Mouse (Mus musculus): ENCODE data around the gene Pecam1. TPM values are rescaled to one million over a fixed set of nuclear protein-coding genes. Genes with fewer than 3 reads are reported as not detected.
A peak's percentile ranks its signal among the peaks of the same experiment; 100 is the strongest.

Pecam1 gene
- total and polyA plus RNA-seq, 2 experiments from 2014 or later, result 63.2 to 126 TPM

- peak; percentile 46 for DNase-seq (ENCODE audit: low spot score)
- H3K27me3 ChIP-seq (ENCODE audit: control insufficient read depth, insufficient read depth, low read length), result no peaks in the 10 kb centered on the region
- peak overlapping the region; percentile 26 for H3K27ac ChIP-seq (ENCODE audit: low read depth)
- H3K4me2 ChIP-seq (ENCODE audit: low read depth, low read length), result no peak overlapping the region
- H3K9me3 ChIP-seq (replicated peaks; ENCODE audit: control insufficient read depth, low read length), result no peaks in the 10 kb centered on the region
- 6% methylated on average over 4 of the region's 4 CpGs for WGBS
- H3K9ac ChIP-seq (replicated peaks; ENCODE audit: low read depth, low read length), result no peak overlapping the region
- H3K36me3 ChIP-seq (replicated peaks; ENCODE audit: control insufficient read depth, insufficient read depth, low read length), result no peaks in the 10 kb centered on the region
- no peak overlapping the region for H3K4me3 ChIP-seq (ENCODE audit: low read depth, low read length)
- H3K4me1 ChIP-seq (ENCODE audit: control insufficient read depth, insufficient read depth), result peaks cover 32% of the 10 kb centered on the region
- ATAC-seq (ENCODE audit: insufficient read depth, low read depth), result no peak
- TF ChIP-seq CTCF (IDR thresholded peaks at IDR 0.05; ENCODE audit: low read depth), result no peak
- TF ChIP-seq EP300 (IDR thresholded peaks at IDR 0.05; ENCODE audit: low read depth), result no peak
Observed at GRCm38 (mm10) chr11:106614339-106614645, 136.1 kb downstream of the Pecam1 start.

GRCm38 (mm10) chr11:106613638-106614338, 136.6 kb downstream of the Pecam1 start:
- WGBS, result 51% methylated on average over 15 of the region's 15 CpGs
- ATAC-seq (ENCODE audit: insufficient read depth, low read depth) (no peak), DNase-seq (ENCODE audit: low spot score) (no peak)
- peak overlapping the region; percentile 70 for H3K4me2 ChIP-seq (ENCODE audit: low read depth, low read length)
- no peak overlapping the region for H3K9ac ChIP-seq (replicated peaks; ENCODE audit: low read depth, low read length)
- no peaks in the 10 kb centered on the region for H3K9me3 ChIP-seq (replicated peaks; ENCODE audit: control insufficient read depth, low read length)
- H3K36me3 ChIP-seq (replicated peaks; ENCODE audit: control insufficient read depth, insufficient read depth, low read length), result no peaks in the 10 kb centered on the region
- H3K4me1 ChIP-seq (ENCODE audit: control insufficient read depth, insufficient read depth), result peaks cover 36% of the 10 kb centered on the region
- H3K27me3 ChIP-seq (ENCODE audit: control insufficient read depth, insufficient read depth, low read length), result no peaks in the 10 kb centered on the region
- TF ChIP-seq EP300 (IDR thresholded peaks at IDR 0.05; ENCODE audit: low read depth) (no peak), CTCF (IDR thresholded peaks at IDR 0.05; ENCODE audit: low read depth) (0 out of 2 replicates have a peak, but pooled peaks have one; percentile 2)
- H3K27ac ChIP-seq (ENCODE audit: low read depth), result peak overlapping the region; percentile 96
- peak overlapping the region; percentile 93 for H3K4me3 ChIP-seq (ENCODE audit: low read depth, low read length)

- H3K9ac ChIP-seq (replicated peaks; ENCODE audit: low read depth, low read length), result peak within 1 kb of the TSS; percentile 91
- H3K27me3 ChIP-seq (ENCODE audit: control insufficient read depth, insufficient read depth, low read length), result no peaks in the 10 kb centered on the region
- H3K4me2 ChIP-seq (ENCODE audit: low read depth, low read length), result peak within 1 kb of the TSS; percentile 70
- H3K27ac ChIP-seq (ENCODE audit: low read depth), result peak within 1 kb of the TSS; percentile 96
- H3K9me3 ChIP-seq (replicated peaks; ENCODE audit: control insufficient read depth, low read length), result no peaks in the 10 kb centered on the region
- peak; percentile 94 for ATAC-seq (ENCODE audit: insufficient read depth, low read depth)
- peak within 1 kb of the TSS; percentile 93 for H3K4me3 ChIP-seq (ENCODE audit: low read depth, low read length)
- H3K4me1 ChIP-seq (ENCODE audit: control insufficient read depth, insufficient read depth), result peaks cover 36% of the 10 kb centered on the region
- H3K36me3 ChIP-seq (replicated peaks; ENCODE audit: control insufficient read depth, insufficient read depth, low read length), result no peaks in the 10 kb centered on the region
- peak; percentile 94 for DNase-seq (ENCODE audit: low spot score)
- no peak for TF ChIP-seq CTCF (IDR thresholded peaks at IDR 0.05; ENCODE audit: low read depth)
- peak; percentile 68; the same call in 1 of the 2 replicates for TF ChIP-seq EP300 (IDR thresholded peaks at IDR 0.05; ENCODE audit: low read depth)
- WGBS, result under 1% methylated on average over 44 of the region's 45 CpGs
Observed at GRCm38 (mm10) chr11:106612961-106613637, 137.3 kb downstream of the Pecam1 start, which contains the start of gene Tex2. Gene Tex2, minus strand, starts transcription at chr11:106613423.

- TF ChIP-seq CTCF (IDR thresholded peaks at IDR 0.05; ENCODE audit: low read depth) (no peak), EP300 (IDR thresholded peaks at IDR 0.05; ENCODE audit: low read depth) (no peak)
- Histone ChIP-seq H3K27ac (ENCODE audit: low read depth) (peak overlapping the region; percentile 96), H3K9ac (replicated peaks; ENCODE audit: low read depth, low read length) (peak overlapping the region; percentile 91), H3K4me3 (ENCODE audit: low read depth, low read length) (peak overlapping the region; percentile 93), H3K9me3 (replicated peaks; ENCODE audit: control insufficient read depth, low read length) (no peaks in the 10 kb centered on the region), H3K27me3 (ENCODE audit: control insufficient read depth, insufficient read depth, low read length) (no peaks in the 10 kb centered on the region), H3K4me2 (ENCODE audit: low read depth, low read length) (peak overlapping the region; percentile 70), H3K4me1 (ENCODE audit: control insufficient read depth, insufficient read depth) (peaks cover 36% of the 10 kb centered on the region), H3K36me3 (replicated peaks; ENCODE audit: control insufficient read depth, insufficient read depth, low read length) (no peaks in the 10 kb centered on the region)
- DNase-seq (ENCODE audit: low spot score) (peak; percentile 22), ATAC-seq (ENCODE audit: insufficient read depth, low read depth) (peak; percentile 59)
- WGBS, result under 1% methylated on average over 55 of the region's 67 CpGs
Observed at GRCm38 (mm10) chr11:106612209-106612960, 138.0 kb downstream of the Pecam1 start.

- Histone ChIP-seq H3K27ac (ENCODE audit: low read depth) (peak overlapping the region; percentile 59), H3K9me3 (replicated peaks; ENCODE audit: control insufficient read depth, low read length) (no peaks in the 10 kb centered on the region), H3K4me3 (ENCODE audit: low read depth, low read length) (no peak overlapping the region), H3K9ac (replicated peaks; ENCODE audit: low read depth, low read length) (no peak overlapping the region), H3K36me3 (replicated peaks; ENCODE audit: control insufficient read depth, insufficient read depth, low read length) (peaks cover 2% of the 10 kb centered on the region; the same call in 1 of the 2 replicates), H3K4me1 (ENCODE audit: control insufficient read depth, insufficient read depth) (peaks cover 36% of the 10 kb centered on the region), H3K27me3 (ENCODE audit: control insufficient read depth, insufficient read depth, low read length) (no peaks in the 10 kb centered on the region), H3K4me2 (ENCODE audit: low read depth, low read length) (0 out of 2 replicates have a peak overlapping the region, but pooled peaks have one; percentile 12)
- 59% methylated on average over 8 of the region's 8 CpGs for WGBS
- no peak for DNase-seq (ENCODE audit: low spot score)
- ATAC-seq (ENCODE audit: insufficient read depth, low read depth), result no peak
- TF ChIP-seq EP300 (IDR thresholded peaks at IDR 0.05; ENCODE audit: low read depth) (no peak), CTCF (IDR thresholded peaks at IDR 0.05; ENCODE audit: low read depth) (no peak)
Observed at GRCm38 (mm10) chr11:106609731-106610130, 140.7 kb downstream of the Pecam1 start.
